Mouse (Mus musculus): ENCODE data around the gene Creg1. TPM values are rescaled to one million over a fixed set of nuclear protein-coding genes. Genes with fewer than 3 reads are reported as not detected.
A peak's percentile ranks its signal among the peaks of the same experiment; 100 is the strongest.

Gene Creg1
- total and polyA plus RNA-seq, 2 experiments from 2014 or later, result 22.7 to 42.3 TPM

DNA sequence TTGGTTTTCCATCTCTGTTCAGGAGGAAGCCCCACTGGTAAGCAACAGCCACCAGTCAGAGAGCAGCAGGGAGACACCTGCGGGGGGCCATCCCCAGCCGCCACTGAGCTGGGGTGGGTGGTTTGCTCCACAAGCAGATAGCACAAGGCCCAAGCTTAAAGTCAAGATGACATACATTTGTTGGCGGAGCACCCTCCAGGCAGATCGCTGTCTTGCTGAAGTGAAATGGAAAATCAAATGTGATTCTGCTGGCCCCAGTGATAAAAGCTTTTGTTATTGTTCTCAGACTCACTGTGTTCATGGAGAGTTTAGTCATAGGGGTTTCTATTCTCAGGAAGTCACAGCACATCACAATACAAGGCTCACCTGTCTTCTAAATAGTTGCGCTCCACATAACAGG is 39.6 kb downstream of the Creg1 start:
- Histone ChIP-seq H3K4me1 (ENCODE audit: insufficient read depth) (no peaks in the 10 kb centered on the region), H3K4me2 (ENCODE audit: low read depth) (no peak overlapping the region), H3K36me3 (ENCODE audit: insufficient read depth) (no peaks in the 10 kb centered on the region), H3K27me3 (ENCODE audit: insufficient read depth, low read length) (no peaks in the 10 kb centered on the region), H3K9ac (no peak overlapping the region), H3K9me3 (ENCODE audit: low read length) (no peaks in the 10 kb centered on the region; the same call in 1 of the 2 replicates), H3K4me3 (ENCODE audit: low read depth, low read length) (no peak overlapping the region), H3K27ac (ENCODE audit: low read depth, low read length) (no peak overlapping the region)
- TF ChIP-seq CTCF (IDR thresholded peaks at IDR 0.05; ENCODE audit: low read depth), result no peak
- WGBS, result 85% methylated on average over 5 of the region's 5 CpGs
- ATAC-seq (no peak), DNase-seq (no peak)

DNA sequence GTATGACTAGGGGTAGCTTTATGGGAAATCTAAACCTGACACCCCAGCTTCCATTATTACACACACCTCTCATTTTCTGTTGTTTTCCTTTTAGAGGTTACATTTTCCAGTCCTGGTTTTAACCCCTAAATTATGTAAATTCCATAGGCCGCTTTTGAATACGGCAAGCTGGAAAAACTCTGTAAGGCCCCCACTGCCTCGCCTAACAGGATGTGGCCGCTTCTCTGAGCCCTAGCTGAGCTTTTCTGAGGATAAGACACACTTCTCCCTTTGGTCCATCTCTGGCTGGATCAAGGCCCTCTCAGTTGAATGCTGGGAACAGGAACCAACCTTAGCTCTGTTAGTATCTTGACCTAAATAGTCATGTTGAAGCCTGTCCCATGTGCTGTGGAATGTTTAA is 40.6 kb downstream of the Creg1 start:
- Histone ChIP-seq H3K4me1 (ENCODE audit: insufficient read depth) (no peaks in the 10 kb centered on the region), H3K36me3 (ENCODE audit: insufficient read depth) (no peaks in the 10 kb centered on the region), H3K4me2 (ENCODE audit: low read depth) (no peak overlapping the region), H3K4me3 (ENCODE audit: low read depth, low read length) (no peak overlapping the region), H3K27ac (ENCODE audit: low read depth, low read length) (no peak overlapping the region), H3K9ac (no peak overlapping the region), H3K9me3 (ENCODE audit: low read length) (no peaks in the 10 kb centered on the region; the same call in 1 of the 2 replicates), H3K27me3 (ENCODE audit: insufficient read depth, low read length) (no peaks in the 10 kb centered on the region)
- ATAC-seq (no peak), DNase-seq (no peak)
- 94% methylated on average over 4 of the region's 4 CpGs for WGBS
- TF ChIP-seq CTCF (IDR thresholded peaks at IDR 0.05; ENCODE audit: low read depth), result no peak

DNA sequence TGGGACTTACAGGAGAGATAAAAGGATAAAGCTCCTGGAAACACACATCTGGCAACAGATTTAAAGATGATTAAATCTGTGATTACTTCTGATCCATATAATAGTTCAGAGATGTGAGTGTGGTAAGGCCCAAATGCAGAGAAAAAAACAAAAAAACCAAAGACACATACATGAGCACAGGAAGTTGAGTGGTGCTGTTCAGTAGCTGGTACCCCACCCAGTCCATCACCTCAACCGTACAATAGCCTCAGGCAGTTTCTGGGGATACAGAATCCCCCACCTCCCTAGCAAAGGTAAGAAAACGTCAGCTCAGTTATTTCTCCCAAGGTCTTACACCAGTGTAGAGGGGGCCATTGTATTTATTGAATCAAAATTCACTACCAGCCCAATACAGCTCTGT is 47.1 kb downstream of the Creg1 start:
- Histone ChIP-seq H3K36me3 (ENCODE audit: insufficient read depth) (no peaks in the 10 kb centered on the region), H3K27ac (ENCODE audit: low read depth, low read length) (no peak overlapping the region), H3K9me3 (ENCODE audit: low read length) (no peaks in the 10 kb centered on the region), H3K4me3 (ENCODE audit: low read depth, low read length) (no peak overlapping the region), H3K9ac (no peak overlapping the region), H3K27me3 (ENCODE audit: insufficient read depth, low read length) (no peaks in the 10 kb centered on the region; the same call in 1 of the 2 replicates), H3K4me1 (ENCODE audit: insufficient read depth) (peaks cover 9% of the 10 kb centered on the region), H3K4me2 (ENCODE audit: low read depth) (no peak overlapping the region)
- 81% methylated on average over 2 of the region's 2 CpGs for WGBS
- no peak for TF ChIP-seq CTCF (IDR thresholded peaks at IDR 0.05; ENCODE audit: low read depth)
- DNase-seq, result no peak
- no peak for ATAC-seq

DNA sequence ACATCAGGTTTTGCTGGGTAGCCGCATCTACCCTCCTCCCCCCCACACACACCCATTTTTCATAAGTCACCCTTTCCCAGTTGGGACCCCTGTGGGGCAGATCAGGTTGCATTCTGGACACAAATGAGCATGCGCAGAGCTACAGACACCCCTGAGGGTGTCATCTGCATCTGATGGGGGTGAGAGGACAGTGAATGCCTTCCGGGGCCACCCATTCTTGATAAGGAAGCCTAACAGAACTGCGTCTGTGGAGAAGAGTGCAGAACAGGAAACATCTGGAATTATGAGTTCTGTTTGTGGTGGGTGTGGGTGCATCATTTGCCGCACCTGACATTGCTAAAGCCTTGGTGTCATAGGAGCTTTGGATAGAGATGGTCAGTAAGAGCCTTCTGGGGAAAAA is 47.6 kb downstream of the Creg1 start:
- DNase-seq (no peak), ATAC-seq (no peak)
- Histone ChIP-seq H3K4me3 (ENCODE audit: low read depth, low read length) (no peak overlapping the region), H3K9me3 (ENCODE audit: low read length) (no peaks in the 10 kb centered on the region), H3K4me2 (ENCODE audit: low read depth) (no peak overlapping the region), H3K27me3 (ENCODE audit: insufficient read depth, low read length) (no peaks in the 10 kb centered on the region; the same call in 1 of the 2 replicates), H3K9ac (no peak overlapping the region), H3K27ac (ENCODE audit: low read depth, low read length) (no peak overlapping the region), H3K36me3 (ENCODE audit: insufficient read depth) (no peaks in the 10 kb centered on the region), H3K4me1 (ENCODE audit: insufficient read depth) (peaks cover 9% of the 10 kb centered on the region)
- TF ChIP-seq CTCF (IDR thresholded peaks at IDR 0.05; ENCODE audit: low read depth), result no peak
- 95% methylated on average over 5 of the region's 5 CpGs for WGBS

DNA sequence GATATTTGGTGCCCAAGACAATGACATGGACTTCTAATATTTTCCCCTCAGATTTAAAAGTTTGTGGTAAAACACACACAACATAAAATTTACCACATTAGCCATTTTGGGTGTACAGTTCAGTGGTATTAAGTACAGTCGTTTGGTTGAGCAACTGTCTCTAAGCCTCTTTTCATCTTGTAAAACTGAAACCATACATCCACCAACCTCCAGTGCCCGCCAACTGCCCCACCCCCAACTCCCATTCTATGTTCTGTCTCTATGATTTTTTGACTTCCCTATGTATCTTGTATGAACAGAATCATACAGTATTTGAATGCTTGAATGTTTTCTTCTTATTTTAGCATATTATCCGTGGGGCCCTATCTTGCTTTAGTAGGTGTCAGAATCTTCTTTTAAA is 49.2 kb downstream of the Creg1 start:
- peaks cover 9% of the 10 kb centered on the region for H3K4me1 ChIP-seq (ENCODE audit: insufficient read depth)
- H3K9ac ChIP-seq, result no peak overlapping the region
- H3K4me3 ChIP-seq (ENCODE audit: low read depth, low read length), result no peak overlapping the region
- H3K9me3 ChIP-seq (ENCODE audit: low read length), result no peaks in the 10 kb centered on the region
- no peaks in the 10 kb centered on the region for H3K36me3 ChIP-seq (ENCODE audit: insufficient read depth)
- H3K27me3 ChIP-seq (ENCODE audit: insufficient read depth, low read length), result no peaks in the 10 kb centered on the region; the same call in 1 of the 2 replicates
- no peak for ATAC-seq
- H3K27ac ChIP-seq (ENCODE audit: low read depth, low read length), result no peak overlapping the region
- no peak for TF ChIP-seq CTCF (IDR thresholded peaks at IDR 0.05; ENCODE audit: low read depth)
- no peak for DNase-seq
- no peak overlapping the region for H3K4me2 ChIP-seq (ENCODE audit: low read depth)
- WGBS, result 83% methylated on average over 3 of the region's 3 CpGs

DNA sequence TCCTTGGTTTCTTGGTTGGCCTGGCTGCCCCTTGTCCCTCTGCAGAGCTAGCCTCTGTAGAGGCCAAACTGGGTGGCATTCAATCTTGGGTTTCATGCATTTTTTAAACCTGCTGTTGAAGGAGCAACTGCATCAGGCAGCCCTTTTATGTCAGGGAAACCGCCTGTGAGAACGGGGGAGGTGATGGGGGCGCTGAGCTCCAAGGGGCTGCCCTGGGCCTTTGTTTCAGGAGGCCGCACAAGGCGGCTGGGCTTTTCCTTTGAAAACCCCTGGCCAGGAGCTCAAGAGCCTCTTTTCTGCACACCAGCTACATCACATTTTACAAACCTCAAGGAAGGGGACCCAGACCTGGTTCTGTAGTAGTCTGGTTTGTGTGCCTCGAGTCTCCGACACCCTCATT is 50.6 kb downstream of the Creg1 start:
- Histone ChIP-seq H3K9ac (no peak overlapping the region), H3K4me1 (ENCODE audit: insufficient read depth) (peaks cover 9% of the 10 kb centered on the region), H3K4me2 (ENCODE audit: low read depth) (no peak overlapping the region; the same call in 1 of the 2 replicates), H3K9me3 (ENCODE audit: low read length) (no peaks in the 10 kb centered on the region), H3K27ac (ENCODE audit: low read depth, low read length) (peak overlapping the region; percentile 41; the same call in 1 of the 2 replicates), H3K36me3 (ENCODE audit: insufficient read depth) (no peaks in the 10 kb centered on the region), H3K27me3 (ENCODE audit: insufficient read depth, low read length) (no peaks in the 10 kb centered on the region; the same call in 1 of the 2 replicates), H3K4me3 (ENCODE audit: low read depth, low read length) (no peak overlapping the region)
- WGBS, result 5% methylated on average over 7 of the region's 7 CpGs
- TF ChIP-seq CTCF (IDR thresholded peaks at IDR 0.05; ENCODE audit: low read depth), result no peak
- ATAC-seq (peak; percentile 58), DNase-seq (peak; percentile 56)

DNA sequence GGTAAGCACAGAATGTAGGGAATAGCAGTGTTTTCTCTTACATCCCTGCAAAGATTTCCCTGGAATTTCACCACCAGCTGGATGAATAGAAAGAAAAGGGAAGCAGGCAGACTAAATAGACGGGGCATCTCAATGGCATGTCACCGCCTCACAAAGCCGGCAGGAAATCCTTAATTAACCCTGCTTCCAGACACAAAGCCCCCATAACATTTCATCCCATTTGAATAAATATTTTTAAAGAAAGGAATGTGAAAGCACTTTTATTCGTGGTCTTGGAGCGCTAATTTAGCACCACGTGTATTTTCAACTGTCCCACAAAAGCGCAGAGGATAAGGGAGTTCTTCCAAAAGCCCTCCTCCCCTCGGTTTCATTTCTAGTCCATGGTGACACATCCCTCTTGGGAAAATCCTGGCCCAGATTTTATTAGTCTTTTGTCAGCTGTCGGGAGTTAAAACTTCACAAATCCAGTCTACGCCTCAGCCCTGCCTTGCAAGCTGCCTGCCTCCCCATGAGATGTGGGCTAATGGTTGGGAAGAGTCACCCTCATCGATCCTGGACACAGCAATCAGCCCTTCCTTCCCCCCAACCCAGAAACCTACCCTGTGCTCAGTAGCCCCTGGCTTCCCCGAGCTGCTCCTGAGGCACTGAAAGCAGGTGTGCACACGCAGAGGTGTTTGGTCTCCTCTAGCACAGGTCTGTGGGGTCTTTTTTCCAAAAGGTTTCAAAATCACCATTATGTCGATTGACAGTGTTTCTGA is 51.2 kb downstream of the Creg1 start:
- peak; percentile 52 for DNase-seq
- Histone ChIP-seq H3K27ac (ENCODE audit: low read depth, low read length) (peak overlapping the region; percentile 40; the same call in 1 of the 2 replicates), H3K4me2 (ENCODE audit: low read depth) (peak overlapping the region; percentile 17), H3K36me3 (ENCODE audit: insufficient read depth) (no peaks in the 10 kb centered on the region), H3K27me3 (ENCODE audit: insufficient read depth, low read length) (no peaks in the 10 kb centered on the region; the same call in 1 of the 2 replicates), H3K9ac (no peak overlapping the region), H3K4me1 (ENCODE audit: insufficient read depth) (peaks cover 9% of the 10 kb centered on the region), H3K4me3 (ENCODE audit: low read depth, low read length) (no peak overlapping the region), H3K9me3 (ENCODE audit: low read length) (no peaks in the 10 kb centered on the region)
- WGBS, result 9% methylated on average over 14 of the region's 14 CpGs
- TF ChIP-seq CTCF (IDR thresholded peaks at IDR 0.05; ENCODE audit: low read depth), result no peak
- peak; percentile 70 for ATAC-seq
